Mouse (Mus musculus): ENCODE data around the gene Bclaf3.
A peak's percentile ranks its signal among the peaks of the same experiment; 100 is the strongest.

The Bclaf3 gene

GRCm38 (mm10) chrX:159626208-159626906 lies 99.9 kb downstream of the Bclaf3 start:
- no peak for DNase-seq (ENCODE audit: extremely low read depth, insufficient read length, low spot score)

GRCm38 (mm10) chrX:159626907-159627587 lies 100.6 kb downstream of the Bclaf3 start, which contains the start of gene Sh3kbp1:
Gene Sh3kbp1, plus strand, starts transcription at chrX:159627272.
- peak; percentile 79 for DNase-seq (ENCODE audit: extremely low read depth, insufficient read length, low spot score)

- DNase-seq (ENCODE audit: extremely low read depth, insufficient read length, low spot score): no peak
These were observed 101.4 kb downstream of the Bclaf3 start for GRCm38 (mm10) chrX:159627588-159628566.

GRCm38 (mm10) chrX:159628629-159629028 lies 102.1 kb downstream of the Bclaf3 start:
- no peak for DNase-seq (ENCODE audit: extremely low read depth, insufficient read length, low spot score)

GRCm38 (mm10) chrX:159629203-159629602 lies 102.7 kb downstream of the Bclaf3 start:
- DNase-seq (ENCODE audit: extremely low read depth, insufficient read length, low spot score): no peak

- no peak for DNase-seq (ENCODE audit: extremely low read depth, insufficient read length, low spot score)
These were observed 112.2 kb downstream of the Bclaf3 start for GRCm38 (mm10) chrX:159638500-159639227.

GRCm38 (mm10) chrX:159639991-159640390 lies 113.5 kb downstream of the Bclaf3 start:
- DNase-seq (ENCODE audit: extremely low read depth, insufficient read length, low spot score): no peak
